Mouse (Mus musculus) lung, postnatal 14 days (tissue): Measurements from ENCODE around the gene Gm6525.

Experiments
- DNase-seq: peaks from one replicate; pipeline ENCODE4 v3.0.0; 2021

Gene Gm6525

DNA sequence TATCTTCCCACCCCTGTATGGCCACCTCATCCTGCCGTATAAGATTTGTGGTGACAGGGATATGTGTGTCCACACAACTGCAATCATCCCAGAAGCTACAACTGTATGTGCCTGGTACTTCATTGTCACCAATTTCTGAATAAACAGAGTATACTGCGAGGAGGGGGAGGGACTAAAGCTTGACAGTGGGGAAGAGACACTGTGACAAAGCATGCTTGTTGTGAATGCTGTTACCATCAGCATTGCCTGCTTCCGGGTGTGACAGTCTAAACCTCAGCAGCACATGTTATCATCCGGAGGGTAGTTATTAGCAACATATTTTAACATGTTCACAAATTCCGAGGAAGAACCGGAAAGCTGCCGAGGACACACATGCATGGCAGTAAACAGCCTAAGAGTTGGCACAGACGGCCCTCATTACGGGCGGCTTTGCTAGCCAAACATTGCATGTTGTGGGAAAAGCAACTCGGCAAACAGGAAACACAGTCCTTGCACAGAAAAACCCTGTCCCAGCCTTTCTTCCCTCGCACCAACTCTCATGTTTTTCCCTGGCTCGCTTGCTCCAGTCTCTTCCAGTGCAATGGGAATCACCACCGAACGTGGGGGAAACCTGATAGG lies 41.9 kb downstream of the Gm6525 start:
- DNase-seq, result no peak

GRCm38 (mm10) chr3:84217118-84217960 lies 43.4 kb downstream of the Gm6525 start:
- DNase-seq, result no peak

DNA sequence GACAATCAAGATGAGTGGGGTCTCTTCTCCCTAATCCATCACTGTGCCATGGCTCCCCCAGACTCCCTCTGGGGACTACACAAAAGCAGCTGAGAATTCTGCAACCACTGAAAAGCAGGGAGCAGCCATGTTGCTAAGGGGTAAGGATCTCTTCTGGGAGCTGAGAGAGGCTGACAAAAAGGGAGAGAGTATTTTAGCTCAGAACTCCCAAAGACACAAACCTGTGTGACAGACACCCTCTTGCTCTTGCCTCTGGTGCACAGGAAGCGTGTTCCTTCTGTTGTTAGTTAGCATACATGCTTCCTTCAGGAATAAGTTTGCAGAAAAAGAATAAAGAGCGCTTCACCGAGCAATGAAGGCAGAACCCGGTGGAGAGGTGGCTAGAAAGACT lies 44.1 kb downstream of the Gm6525 start:
- no peak for DNase-seq

DNA sequence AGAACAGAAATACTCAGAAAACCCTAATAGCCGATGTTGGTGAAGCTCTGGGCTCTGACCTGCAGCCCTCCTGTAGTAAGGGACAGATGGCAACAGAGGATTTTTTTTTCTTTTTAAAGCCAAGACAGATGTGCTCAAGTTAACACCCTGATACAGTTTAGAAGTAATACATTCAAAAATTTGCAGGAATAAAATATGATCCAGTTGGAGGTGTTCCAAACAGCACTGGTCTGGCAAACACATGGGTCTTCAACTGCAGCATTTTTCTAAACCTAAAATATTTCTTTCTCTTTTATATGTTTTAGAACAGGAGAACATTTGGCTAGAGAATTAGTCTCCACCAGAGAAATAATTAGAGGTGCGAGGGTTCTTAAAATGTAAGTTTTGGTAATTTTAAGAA lies 44.6 kb downstream of the Gm6525 start:
- DNase-seq, result no peak

- no peak for DNase-seq
Measured at GRCm38 (mm10) chr3:84219166-84219710, 45.3 kb downstream of the Gm6525 start.

DNA sequence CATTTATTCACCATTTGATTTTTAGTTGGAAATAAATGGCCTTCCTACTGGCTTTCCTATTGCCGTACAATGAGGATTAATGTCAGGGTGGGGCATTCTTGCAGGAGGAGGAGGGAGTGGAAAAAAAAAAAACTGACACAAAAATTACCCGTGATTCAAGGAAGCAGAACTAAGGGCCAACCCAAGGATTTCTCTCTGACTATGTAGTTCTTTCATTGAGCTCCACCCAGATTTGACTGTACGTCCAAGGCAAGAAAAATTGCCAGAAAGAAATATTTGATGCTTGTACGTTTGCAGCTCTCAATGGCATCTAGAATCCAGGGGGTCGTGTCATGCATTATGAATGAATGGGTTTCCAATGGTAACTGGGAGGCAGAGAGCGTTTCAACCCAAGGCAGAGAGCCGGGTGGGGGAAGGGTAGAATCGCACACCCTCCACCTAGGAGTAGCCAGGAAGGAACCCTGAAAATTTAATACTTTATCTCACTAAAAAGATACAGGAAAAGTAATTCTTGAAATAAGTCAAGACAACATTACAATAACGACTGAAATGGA lies 45.9 kb downstream of the Gm6525 start:
- no peak for DNase-seq

DNA sequence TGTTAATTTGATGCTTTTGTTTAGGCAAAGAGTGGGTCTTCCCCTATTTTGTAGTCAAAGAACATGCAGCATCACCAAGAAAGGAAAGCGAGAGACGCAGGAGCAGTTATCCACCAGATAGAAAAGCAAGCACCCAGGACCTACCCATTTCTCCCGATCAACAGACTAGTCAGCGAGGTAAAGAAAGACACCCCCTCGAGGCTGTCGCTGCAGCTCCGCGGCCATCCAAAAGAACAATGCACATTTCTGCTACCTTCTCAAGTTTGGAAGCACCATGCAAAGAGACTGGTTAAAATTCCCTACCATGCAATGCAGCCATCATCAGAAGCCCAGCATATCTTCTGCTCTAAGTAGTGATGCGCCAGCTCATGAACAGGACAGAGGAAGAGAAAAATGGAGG lies 46.4 kb downstream of the Gm6525 start:
- DNase-seq, result no peak

DNA sequence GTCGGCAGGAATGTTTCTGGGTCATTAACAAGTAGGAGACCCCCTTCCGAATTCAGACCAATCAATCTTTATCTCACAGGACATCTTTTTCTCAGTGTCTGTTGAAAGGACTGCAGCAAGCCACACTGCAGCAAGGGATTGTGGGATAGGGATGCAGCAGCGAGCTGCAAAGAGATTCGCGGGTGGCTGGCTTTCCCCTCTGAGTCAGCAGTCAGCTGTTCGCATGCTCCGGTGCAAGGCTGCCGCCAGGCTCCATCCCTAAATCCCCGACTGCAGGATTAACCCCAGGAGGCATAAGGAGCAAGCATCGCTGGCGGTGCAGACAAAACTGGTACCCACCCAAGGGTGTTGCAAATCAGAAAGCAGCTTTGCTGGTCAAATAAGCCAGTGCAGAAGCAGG lies 46.8 kb downstream of the Gm6525 start:
- peak; percentile 31 for DNase-seq
